23 mouse cellular contexts compared by ENCODE assay signal in genomic region chr2:128511291-128511690, GRCm38 (mm10).
DNase-seq lines count a peak whose midpoint lies in the region; ATAC-seq and TF ChIP-seq lines count a peak whose summit lies in the region.
"Had no signal": no experiment of that assay in that cellular context is flagged by ENCODE, and none has a peak within 500 bp of the region (broad histone marks: within the 10 kb centered on the region; RNA-seq: fewer than 3 reads in every experiment).

No protein-coding gene starts in this region.

- TF ChIP-seq CTCF in lung, embryonic 14.5 days (IDR thresholded peaks at IDR 0.05; ENCODE audit: low read depth), result no peak

- no peak overlapping the region for H3K9ac ChIP-seq in embryonic facial prominence, embryonic 14.5 days (ENCODE audit: low read depth, low read length)
- no peak overlapping the region for H3K9ac ChIP-seq in limb, embryonic 15.5 days
- H3K9ac ChIP-seq in lung, embryonic 14.5 days, result no peak overlapping the region

- 46% methylated on average over 6 of the region's 6 CpGs for WGBS in embryonic facial prominence, embryonic 14.5 days
- 81% methylated on average over 6 of the region's 6 CpGs for WGBS in embryonic facial prominence, embryonic 10.5 days
- 60% methylated on average over 6 of the region's 6 CpGs for WGBS in limb, embryonic 15.5 days
- WGBS in limb, embryonic 10.5 days, result 88% methylated on average over 6 of the region's 6 CpGs
- 49% methylated on average over 6 of the region's 6 CpGs for WGBS in lung, embryonic 14.5 days

- H3K9me3 ChIP-seq in embryonic facial prominence, embryonic 14.5 days (ENCODE audit: control insufficient read depth, low read length), result no peaks in the 10 kb centered on the region
- H3K9me3 ChIP-seq in embryonic facial prominence, embryonic 10.5 days, result no peaks in the 10 kb centered on the region
- no peaks in the 10 kb centered on the region for H3K9me3 ChIP-seq in limb, embryonic 15.5 days
- H3K9me3 ChIP-seq in limb, embryonic 10.5 days (replicated peaks), result no peaks in the 10 kb centered on the region
- no peaks in the 10 kb centered on the region for H3K9me3 ChIP-seq in lung, embryonic 14.5 days (ENCODE audit: low read depth, low read length)
- H3K9me3 ChIP-seq: G1E had no signal

- peaks cover 8% of the 10 kb centered on the region; the same call in 1 of the 2 replicates for H3K4me1 ChIP-seq in embryonic facial prominence, embryonic 14.5 days (ENCODE audit: control insufficient read depth, insufficient read depth, low read length)
- H3K4me1 ChIP-seq in embryonic facial prominence, embryonic 10.5 days, result no peaks in the 10 kb centered on the region
- peaks cover 10% of the 10 kb centered on the region for H3K4me1 ChIP-seq in limb, embryonic 15.5 days
- H3K4me1 ChIP-seq in limb, embryonic 10.5 days, result no peaks in the 10 kb centered on the region
- peaks cover 19% of the 10 kb centered on the region; the same call in 1 of the 2 replicates for H3K4me1 ChIP-seq in lung, embryonic 14.5 days (ENCODE audit: insufficient read depth)

- no peak for ATAC-seq in embryonic facial prominence, embryonic 14.5 days (ENCODE audit: low read depth)
- ATAC-seq in limb, embryonic 15.5 days (ENCODE audit: insufficient number of reproducible peaks, low FRiP score, low TSS enrichment, low read depth), result no peak
- no peak for ATAC-seq in lung, embryonic 14.5 days (ENCODE audit: insufficient read depth)
- ATAC-seq: activated CD4-positive, CD25-positive, alpha-beta regulatory T cell, adult 4 months; CD4-positive, CD25-positive, alpha-beta regulatory T cell, adult 4 months; Patski had no signal

- H3K36me3 ChIP-seq in embryonic facial prominence, embryonic 14.5 days (ENCODE audit: control insufficient read depth, insufficient read depth, low read length), result no peaks in the 10 kb centered on the region
- no peaks in the 10 kb centered on the region for H3K36me3 ChIP-seq in embryonic facial prominence, embryonic 10.5 days (replicated peaks)
- H3K36me3 ChIP-seq in limb, embryonic 15.5 days, result no peaks in the 10 kb centered on the region
- no peaks in the 10 kb centered on the region for H3K36me3 ChIP-seq in limb, embryonic 10.5 days
- H3K36me3 ChIP-seq in lung, embryonic 14.5 days (ENCODE audit: insufficient read depth), result no peaks in the 10 kb centered on the region
- H3K36me3 ChIP-seq: G1E had no signal

- H3K4me2 ChIP-seq in embryonic facial prominence, embryonic 14.5 days (ENCODE audit: low read depth, low read length), result no peak overlapping the region
- H3K4me2 ChIP-seq in limb, embryonic 15.5 days, result no peak overlapping the region
- H3K4me2 ChIP-seq in lung, embryonic 14.5 days, result no peak overlapping the region

- H3K27ac ChIP-seq in embryonic facial prominence, embryonic 14.5 days (replicated peaks; ENCODE audit: low read depth, low read length), result no peak overlapping the region; the same call in 1 of the 2 replicates
- H3K27ac ChIP-seq in embryonic facial prominence, embryonic 10.5 days (replicated peaks), result no peak overlapping the region
- 0 out of 2 replicates have a peak overlapping the region, but pooled peaks have one; percentile 9 for H3K27ac ChIP-seq in limb, embryonic 15.5 days
- no peak overlapping the region for H3K27ac ChIP-seq in limb, embryonic 10.5 days
- H3K27ac ChIP-seq in lung, embryonic 14.5 days (ENCODE audit: low read depth), result 0 out of 2 replicates have a peak overlapping the region, but pooled peaks have one; percentile 59

- no peaks in the 10 kb centered on the region for H3K27me3 ChIP-seq in embryonic facial prominence, embryonic 14.5 days (replicated peaks; ENCODE audit: control insufficient read depth, insufficient read depth, low read length)
- no peaks in the 10 kb centered on the region for H3K27me3 ChIP-seq in embryonic facial prominence, embryonic 10.5 days (replicated peaks; ENCODE audit: low read depth, poor library complexity, severe bottlenecking)
- no peaks in the 10 kb centered on the region for H3K27me3 ChIP-seq in limb, embryonic 15.5 days
- H3K27me3 ChIP-seq in limb, embryonic 10.5 days (ENCODE audit: low read depth, poor library complexity, severe bottlenecking), result no peaks in the 10 kb centered on the region
- H3K27me3 ChIP-seq in lung, embryonic 14.5 days (ENCODE audit: insufficient read depth, low read length), result no peaks in the 10 kb centered on the region
- H3K27me3 ChIP-seq: CH12.LX, Patski had no signal

- DNase-seq in embryonic facial prominence, embryonic 14.5 days (ENCODE audit: low spot score), result peak; percentile 52
- DNase-seq in embryonic facial prominence, embryonic 10.5 days (ENCODE audit: low spot score), result no peak
- no peak for DNase-seq in limb, embryonic 10.5 days (ENCODE audit: low spot score)
- DNase-seq in lung, embryonic 14.5 days, result no peak
- DNase-seq in lung, postnatal 10 days, result no peak
- DNase-seq in NIH3T3 (ENCODE audit: low read depth), result peak; percentile 69
- no peak for DNase-seq in ovary, postnatal 14 days (ENCODE audit: low spot score)
- DNase-seq: adrenal gland, adult 2 months; adrenal gland, adult 8-10 months; adrenal gland, postnatal 10 days; adrenal gland, postnatal 14 days; adrenal gland, postnatal 25 days; adrenal gland, postnatal 36 days; B cell, adult 2 months; cerebellum, adult 11 months; cerebellum, adult 11-12 months; cerebellum, adult 18-20 months had no signal

- no peak overlapping the region for H3K4me3 ChIP-seq in embryonic facial prominence, embryonic 14.5 days (ENCODE audit: low read depth, low read length)
- H3K4me3 ChIP-seq in embryonic facial prominence, embryonic 10.5 days, result no peak overlapping the region
- no peak overlapping the region for H3K4me3 ChIP-seq in limb, embryonic 15.5 days
- H3K4me3 ChIP-seq in limb, embryonic 10.5 days, result no peak overlapping the region
- H3K4me3 ChIP-seq in lung, embryonic 14.5 days (ENCODE audit: low read depth, low read length), result no peak overlapping the region

Comparison
In these comparisons a context has a peak if more than half of its experiments do, and no peak if none do; other contexts are left out.
1. DNase-seq: peak in embryonic facial prominence, embryonic 14.5 days (single experiment) and NIH3T3 (single experiment); none in embryonic facial prominence, embryonic 10.5 days (single experiment), limb, embryonic 10.5 days (single experiment), lung, embryonic 14.5 days (single experiment), lung, postnatal 10 days (single experiment) and ovary, postnatal 14 days (single experiment).
2. H3K27ac ChIP-seq: peak in limb, embryonic 15.5 days (single experiment) and lung, embryonic 14.5 days (single experiment); none in embryonic facial prominence, embryonic 14.5 days (single experiment), embryonic facial prominence, embryonic 10.5 days (single experiment) and limb, embryonic 10.5 days (single experiment).